8 mouse cellular contexts compared by ENCODE assay signal in genomic region chr11:116580031-116580652, GRCm38 (mm10). TPM values are rescaled to one million over a fixed set of nuclear protein-coding genes. Genes with fewer than 3 reads are reported as not detected.
DNase-seq lines count a peak whose midpoint lies in the region; ATAC-seq and TF ChIP-seq lines count a peak whose summit lies in the region.

No protein-coding gene starts in this region.

- peaks cover 16 to 33% of the 10 kb centered on the region in 2 experiments for H3K4me1 ChIP-seq in heart, embryonic 14.5 days (ENCODE audit: control insufficient read depth in 2 of 2, insufficient read depth in 2 of 2, low read length in 2 of 2)
- peaks cover 48% of the 10 kb centered on the region for H3K4me1 ChIP-seq in G1E (ENCODE audit: insufficient read depth, low read depth, low read length)
- H3K4me1 ChIP-seq in forebrain, embryonic 14.5 days (ENCODE audit: control insufficient read depth, insufficient read depth, low read length) = peaks cover 10% of the 10 kb centered on the region
- H3K4me1 ChIP-seq in liver, postnatal 0 days (ENCODE audit: insufficient read depth) = peaks cover 25% of the 10 kb centered on the region

- peak overlapping the region; percentile 95 for H3K9ac ChIP-seq in heart, embryonic 14.5 days (ENCODE audit: low read length)
- H3K9ac ChIP-seq in forebrain, embryonic 14.5 days (ENCODE audit: low read length) = peak overlapping the region; percentile 90
- H3K9ac ChIP-seq in liver, postnatal 0 days (replicated peaks) = peak overlapping the region; percentile 90

- no peak for DNase-seq in heart, adult 9 months (ENCODE audit: low spot score in 2 of 2)
- DNase-seq in G1E (ENCODE audit: low spot score) = peak; percentile 46
- DNase-seq in forebrain, embryonic 14.5 days (ENCODE audit: low spot score) = peak; percentile 19
- DNase-seq in liver, postnatal 0 days = no peak
- DNase-seq in right cerebral cortex, postnatal 36 days (ENCODE audit: low spot score in 2 of 2) = no peak
- no peak for DNase-seq in cerebellum, adult 18-20 months
- no peak for DNase-seq in thymus, postnatal 4 days

- no peaks in the 10 kb centered on the region for H3K27me3 ChIP-seq in heart, embryonic 14.5 days (ENCODE audit: control insufficient read depth, insufficient read depth, low read length)
- peaks cover 13% of the 10 kb centered on the region for H3K27me3 ChIP-seq in G1E (ENCODE audit: insufficient read depth, low read length)
- no peaks in the 10 kb centered on the region for H3K27me3 ChIP-seq in forebrain, embryonic 14.5 days (replicated peaks; ENCODE audit: control insufficient read depth, insufficient read depth, low read length)
- H3K27me3 ChIP-seq in liver, postnatal 0 days (ENCODE audit: insufficient read depth, low read length) = no peaks in the 10 kb centered on the region

- no peaks in the 10 kb centered on the region for H3K9me3 ChIP-seq in heart, embryonic 14.5 days (ENCODE audit: control insufficient read depth, low read length)
- no peaks in the 10 kb centered on the region for H3K9me3 ChIP-seq in G1E (replicated peaks)
- no peaks in the 10 kb centered on the region for H3K9me3 ChIP-seq in forebrain, embryonic 14.5 days (replicated peaks; ENCODE audit: control insufficient read depth, low read length)
- H3K9me3 ChIP-seq in liver, postnatal 0 days (ENCODE audit: low read length) = no peaks in the 10 kb centered on the region

- 26% methylated on average over 10 of the region's 10 CpGs for WGBS in heart, embryonic 14.5 days
- WGBS in forebrain, embryonic 14.5 days = 21% methylated on average over 10 of the region's 10 CpGs
- 22% methylated on average over 10 of the region's 10 CpGs for WGBS in liver, postnatal 0 days (ENCODE audit: insufficient replicate concordance)

- TF ChIP-seq CTCF in G1E (IDR thresholded peaks at IDR 0.05; ENCODE audit: low read depth, low read length) = no peak
- TF ChIP-seq CTCF in liver, postnatal 0 days (IDR thresholded peaks at IDR 0.05; ENCODE audit: low read depth) = no peak

- ATAC-seq in heart, embryonic 14.5 days (ENCODE audit: insufficient number of reproducible peaks, insufficient read depth, low FRiP score, low read depth) = no peak
- peak; percentile 28; the same call in 1 of the 2 replicates for ATAC-seq in G1E (ENCODE audit: extremely low read depth, insufficient number of reproducible peaks, low FRiP score, poor library complexity, severe bottlenecking)
- no peak for ATAC-seq in forebrain, embryonic 14.5 days
- peak; percentile 63 for ATAC-seq in liver, postnatal 0 days

- peak; percentile 90 for TF ChIP-seq EP300 in liver, postnatal 0 days (IDR thresholded peaks at IDR 0.05; ENCODE audit: low read depth)

- peaks cover 4% of the 10 kb centered on the region; the same call in 1 of the 2 replicates for H3K36me3 ChIP-seq in heart, embryonic 14.5 days (ENCODE audit: control insufficient read depth, insufficient read depth, low read length)
- H3K36me3 ChIP-seq in G1E (replicated peaks) = peaks cover 28% of the 10 kb centered on the region
- no peaks in the 10 kb centered on the region for H3K36me3 ChIP-seq in forebrain, embryonic 14.5 days (ENCODE audit: control insufficient read depth, insufficient read depth, low read length)
- H3K36me3 ChIP-seq in liver, postnatal 0 days (replicated peaks; ENCODE audit: insufficient read depth, low read length) = peaks cover 9% of the 10 kb centered on the region; the same call in 1 of the 2 replicates

- H3K4me3 ChIP-seq in heart, embryonic 14.5 days (ENCODE audit: control insufficient read depth in 1 of 2, insufficient read depth in 1 of 2, low read depth in 1 of 2, low read length in 2 of 2) = peak overlapping the region; percentile 61 to 96
- peak overlapping the region; percentile 96 for H3K4me3 ChIP-seq in G1E (ENCODE audit: low read depth, low read length)
- peak overlapping the region; percentile 89 for H3K4me3 ChIP-seq in forebrain, embryonic 14.5 days (ENCODE audit: low read depth, low read length)
- peak overlapping the region; percentile 80 for H3K4me3 ChIP-seq in liver, postnatal 0 days (ENCODE audit: low read depth, low read length)

- H3K27ac ChIP-seq in heart, embryonic 14.5 days (replicated peaks in 1 of 2; ENCODE audit: control insufficient read depth in 1 of 2, insufficient read depth in 1 of 2, low read depth in 2 of 2, low read length in 2 of 2) = peak overlapping the region in 1 of 2 experiments; percentile 78; a peak in 2 of 4 replicates
- peak overlapping the region; percentile 90; the same call in 1 of the 2 replicates for H3K27ac ChIP-seq in forebrain, embryonic 14.5 days (ENCODE audit: low read depth, low read length)
- peak overlapping the region; percentile 91 for H3K27ac ChIP-seq in liver, postnatal 0 days (ENCODE audit: low read depth)

- H3K4me2 ChIP-seq in heart, embryonic 14.5 days (ENCODE audit: low read length) = peak overlapping the region; percentile 95
- peak overlapping the region; percentile 77 for H3K4me2 ChIP-seq in forebrain, embryonic 14.5 days (ENCODE audit: low read length)
- H3K4me2 ChIP-seq in liver, postnatal 0 days (ENCODE audit: low read depth, low read length) = peak overlapping the region; percentile 89

RNA-seq across cellular contexts. Expression of gene Ube2o, which starts 1.1 kb away (rescaled TPM):
- 14.4 and 17.1 TPM in 2 replicates for polyA plus RNA-seq in heart, embryonic 14.5 days (2014; fragmentation: Nextera tagmentation; extraction: Ambion mirVana)
- total RNA-seq in G1E (2014; fragmentation: Nextera tagmentation) (9.2 and 41.7 TPM in 2 replicates), G1E (2017) (6.2 and 6.3 TPM in 2 replicates)
- polyA plus RNA-seq in G1E (2012) = 17.9 and 20.1 TPM in 2 replicates
- 16.7 and 20.7 TPM in 2 replicates for polyA plus RNA-seq in forebrain, embryonic 14.5 days (2014; fragmentation: Nextera tagmentation; extraction: Ambion mirVana)
- 15.2 and 16.3 TPM in 2 replicates for polyA plus RNA-seq in liver, postnatal 0 days (2015; fragmentation: Nextera tagmentation; extraction: Ambion mirVana)

RNA-seq across cellular contexts. Expression of gene Aanat, which starts 6.1 kb away (rescaled TPM):
- polyA plus RNA-seq in heart, embryonic 14.5 days (2014; fragmentation: Nextera tagmentation; extraction: Ambion mirVana) = 0.28 TPM in 1 of 2 replicates, not detected in the other
- total RNA-seq in G1E (2014; fragmentation: Nextera tagmentation) (not detected in 2 replicates), G1E (2017) (not detected in 2 replicates)
- not detected in 2 replicates for polyA plus RNA-seq in G1E (2012)
- 0.36 TPM in 1 of 2 replicates, not detected in the other for polyA plus RNA-seq in forebrain, embryonic 14.5 days (2014; fragmentation: Nextera tagmentation; extraction: Ambion mirVana)
- polyA plus RNA-seq in liver, postnatal 0 days (2015; fragmentation: Nextera tagmentation; extraction: Ambion mirVana) = not detected in 2 replicates

RNA-seq across cellular contexts. Expression of gene Rhbdf2, which starts 46.7 kb away (rescaled TPM):
- 6.4 and 6.6 TPM in 2 replicates for polyA plus RNA-seq in heart, embryonic 14.5 days (2014; fragmentation: Nextera tagmentation; extraction: Ambion mirVana)
- total RNA-seq in G1E (2014; fragmentation: Nextera tagmentation) (2.5 and 5.6 TPM in 2 replicates), G1E (2017) (1.7 and 1.9 TPM in 2 replicates)
- polyA plus RNA-seq in G1E (2012) = 4.2 and 4.8 TPM in 2 replicates
- polyA plus RNA-seq in forebrain, embryonic 14.5 days (2014; fragmentation: Nextera tagmentation; extraction: Ambion mirVana) = 0.61 TPM in 2 replicates
- 4.9 and 6.2 TPM in 2 replicates for polyA plus RNA-seq in liver, postnatal 0 days (2015; fragmentation: Nextera tagmentation; extraction: Ambion mirVana)

RNA-seq across cellular contexts. Expression of gene Sphk1, which starts 49.4 kb away (rescaled TPM):
- 2.3 and 2.5 TPM in 2 replicates for polyA plus RNA-seq in heart, embryonic 14.5 days (2014; fragmentation: Nextera tagmentation; extraction: Ambion mirVana)
- total RNA-seq in G1E (2014; fragmentation: Nextera tagmentation) = 1.5 and 2.3 TPM in 2 replicates
- total RNA-seq in G1E (2017) = 22.1 and 30.6 TPM in 2 replicates
- polyA plus RNA-seq in G1E (2012) = 16.7 and 17.1 TPM in 2 replicates
- polyA plus RNA-seq in forebrain, embryonic 14.5 days (2014; fragmentation: Nextera tagmentation; extraction: Ambion mirVana) = 2.2 and 2.7 TPM in 2 replicates
- 15.5 and 17.4 TPM in 2 replicates for polyA plus RNA-seq in liver, postnatal 0 days (2015; fragmentation: Nextera tagmentation; extraction: Ambion mirVana)

Comparison
In these comparisons a context has a peak if more than half of its experiments do, and no peak if none do; other contexts are left out.
1. ATAC-seq: peak in G1E (single experiment) and liver, postnatal 0 days (single experiment); none in heart, embryonic 14.5 days (single experiment) and forebrain, embryonic 14.5 days (single experiment).
2. DNase-seq: peak in G1E (single experiment) and forebrain, embryonic 14.5 days (single experiment); none in heart, adult 9 months (0 of 2), liver, postnatal 0 days (single experiment), right cerebral cortex, postnatal 36 days (0 of 2), cerebellum, adult 18-20 months (0 of 2) and thymus, postnatal 4 days (single experiment).
3. Peak in every context shown above with its lines, with median percentiles within 50 percentile points of each other: H3K4me2 ChIP-seq, H3K4me3 ChIP-seq and H3K9ac ChIP-seq.